Mouse (Mus musculus) T-helper 2 cell (primary cell): Measurements from ENCODE around the gene Gtf2h1.
"Not testable (repeated sequence)": the region's sequence is repeated elsewhere in the genome, so short reads cannot be mapped to it uniquely, and the experiment has no call there.

ENCODE experiments used
- in situ Hi-C: fragments of 300-600 bp; cut with MboI, MseI; formaldehyde crosslinking; loops from one replicate; pipeline ENCODE4 v1.15.1; 2025; ENCODE audit warnings: high pct_unique_total_duplicates

Gtf2h1 gene

DNA sequence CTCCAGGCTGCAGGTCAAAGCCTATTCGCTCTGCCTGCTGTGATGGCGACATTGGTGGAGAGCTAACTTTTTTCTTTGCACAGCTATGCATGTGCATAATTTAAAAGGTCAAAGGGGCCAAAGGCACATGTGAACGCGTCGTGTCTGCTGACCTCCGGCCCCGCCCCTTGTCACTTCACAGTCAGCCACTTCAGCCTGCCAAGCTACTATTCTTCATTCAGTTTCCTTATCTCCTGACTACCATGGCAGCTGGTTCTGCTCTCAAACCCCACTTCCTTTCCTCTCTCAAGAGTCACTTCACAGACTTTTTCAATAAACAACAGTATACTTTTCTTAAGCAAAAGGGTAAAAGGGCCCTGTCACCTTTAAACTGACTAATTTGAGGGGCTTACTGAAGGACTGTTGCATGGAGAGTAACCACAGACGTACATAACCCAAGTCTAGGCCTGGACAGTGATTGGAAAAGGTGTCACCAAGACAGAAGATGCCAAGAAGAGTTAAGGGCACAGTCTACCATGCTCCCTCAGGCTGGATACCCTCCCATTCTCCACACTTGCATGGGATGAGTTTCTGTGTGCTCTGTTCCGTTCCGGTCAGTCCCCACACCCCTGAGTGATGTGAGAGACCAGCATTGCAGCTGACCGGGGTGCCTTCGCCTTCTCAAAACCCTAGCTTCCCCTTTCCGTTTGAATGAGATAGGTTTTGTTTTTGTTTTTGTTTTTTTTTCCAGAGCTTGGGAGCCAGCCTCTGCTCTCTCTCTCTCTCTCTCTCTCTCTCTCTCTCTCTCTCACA, 35.1 kb downstream of the Gtf2h1 start:
- in situ Hi-C loops: no loop called here

DNA sequence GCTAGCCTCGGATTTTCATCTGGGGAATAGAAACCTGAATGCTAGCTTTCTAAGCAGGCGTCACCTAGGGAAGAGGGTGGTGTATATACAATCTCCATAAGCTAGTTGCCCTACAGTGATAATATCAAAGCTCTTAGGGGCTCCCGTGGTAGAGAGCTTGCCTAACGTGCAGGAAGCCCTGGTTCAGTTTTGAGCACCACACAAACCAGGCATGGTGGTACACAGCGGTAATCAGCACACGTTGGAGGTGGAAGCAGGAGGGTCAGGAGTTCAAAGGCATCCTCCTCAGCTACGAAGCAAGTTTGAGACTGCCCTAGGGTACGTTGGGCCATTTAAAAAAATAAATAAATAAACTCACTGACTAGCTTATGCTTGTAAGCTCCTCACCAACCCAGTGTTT, 35.8 kb downstream of the Gtf2h1 start:
- in situ Hi-C loops: no loop called here

- in situ Hi-C loops: not testable (repeated sequence)
Observed at GRCm38 (mm10) chr7:46832112-46832810, 36.4 kb downstream of the Gtf2h1 start.

DNA sequence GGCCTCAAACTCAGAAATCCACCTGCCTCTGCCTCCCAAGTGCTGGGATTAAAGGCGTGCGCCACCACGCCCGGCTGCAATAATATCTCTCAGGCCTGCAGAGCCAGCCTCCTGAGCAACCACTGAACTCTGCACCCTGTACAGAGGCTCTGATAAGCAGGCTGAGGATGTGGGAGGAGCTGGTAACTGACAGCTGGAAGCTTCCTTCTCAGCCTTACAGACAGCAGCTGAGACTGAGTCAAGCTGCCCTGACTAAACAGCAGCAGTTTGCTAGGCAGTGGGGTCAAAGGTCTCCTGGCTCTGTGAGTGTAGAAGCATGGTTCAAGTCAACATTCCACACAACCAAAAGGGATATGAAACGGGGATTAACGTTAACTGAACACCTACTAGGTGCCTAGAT, 37.4 kb downstream of the Gtf2h1 start:
- in situ Hi-C loops: no loop called here

- in situ Hi-C loops: no loop called here
Observed at GRCm38 (mm10) chr7:46833670-46834255, 37.9 kb downstream of the Gtf2h1 start.

DNA sequence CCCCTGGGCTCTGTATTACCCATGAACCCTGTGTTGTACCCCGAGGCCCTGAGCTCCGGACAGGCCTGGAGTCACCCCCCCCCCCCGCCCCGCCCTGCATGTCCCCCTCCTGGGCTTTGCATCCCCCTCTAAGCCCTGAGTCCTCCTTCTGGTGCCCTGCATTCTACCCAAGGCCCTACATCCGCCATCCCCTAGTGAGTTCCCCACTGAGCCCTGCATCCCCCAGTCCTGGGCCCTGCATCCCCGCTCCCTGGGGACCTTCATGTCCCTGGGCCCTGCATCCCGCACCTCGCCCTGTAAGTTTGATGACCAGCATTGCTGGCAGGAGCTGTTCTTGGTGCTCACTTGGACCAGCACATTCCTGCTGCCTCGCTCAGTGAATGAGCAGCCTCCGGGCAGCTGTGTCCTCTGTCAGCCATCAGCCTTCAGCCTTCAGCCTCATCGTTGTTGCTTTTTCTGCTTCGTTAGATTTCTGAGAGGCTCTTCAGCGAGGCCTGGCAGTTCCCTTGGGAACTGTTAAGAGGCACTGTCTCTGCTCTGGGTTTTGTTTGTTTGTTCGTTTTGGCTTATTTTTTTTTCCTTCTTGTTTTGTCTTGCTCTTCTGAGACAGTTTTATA, 39.2 kb downstream of the Gtf2h1 start:
- in situ Hi-C loops: no loop called here

DNA sequence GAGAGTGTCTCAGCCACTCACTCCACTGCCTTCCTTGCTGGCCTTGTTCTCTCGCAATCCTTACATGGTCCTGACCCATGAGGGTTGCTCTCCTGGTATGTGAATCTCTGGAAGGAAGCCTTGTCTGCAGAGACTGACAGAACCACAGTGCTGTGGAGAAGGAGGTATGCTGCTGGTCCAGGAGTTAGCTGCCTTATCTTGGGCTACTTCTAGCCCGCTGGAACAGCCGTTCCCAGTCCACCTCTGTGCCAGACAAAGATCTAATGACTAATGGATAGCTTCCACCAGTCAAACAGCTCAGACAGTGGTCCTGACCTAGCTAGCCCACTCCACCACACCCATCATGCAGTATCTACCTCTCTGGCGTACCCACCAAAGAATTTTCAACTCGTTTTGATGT, 40.5 kb downstream of the Gtf2h1 start:
- in situ Hi-C loops: no loop called here

DNA sequence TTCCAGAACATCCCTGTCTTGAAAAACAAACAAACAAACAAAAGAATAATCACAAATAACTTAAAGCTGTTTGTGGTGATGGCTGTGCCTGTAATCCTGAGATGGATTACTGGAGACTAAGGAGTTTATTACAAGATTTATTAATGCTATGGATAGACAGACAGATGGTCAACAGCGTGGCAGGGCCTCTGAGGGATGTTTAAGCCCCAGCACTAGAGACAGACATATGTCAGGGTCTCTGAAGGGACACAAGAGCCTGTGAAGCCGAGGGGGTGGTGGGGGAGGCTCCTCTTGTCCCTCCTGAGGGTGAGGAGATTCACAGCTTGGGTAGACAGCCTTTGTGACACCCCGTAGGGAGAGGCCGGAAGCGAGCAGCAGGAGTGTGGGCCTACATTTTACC, 41.2 kb downstream of the Gtf2h1 start:
- in situ Hi-C loops: no loop called here

GRCm38 (mm10) chr7:46838104-46838671, 42.3 kb downstream of the Gtf2h1 start:
- in situ Hi-C loops: no loop called here

- in situ Hi-C loops: no loop called here
Observed at GRCm38 (mm10) chr7:46838891-46839302, 43.0 kb downstream of the Gtf2h1 start.

- in situ Hi-C loops: no loop called here
Observed at GRCm38 (mm10) chr7:46839446-46839845, 43.5 kb downstream of the Gtf2h1 start.

- in situ Hi-C loops: no loop called here
Observed at GRCm38 (mm10) chr7:46839861-46840260, 44.0 kb downstream of the Gtf2h1 start.

DNA sequence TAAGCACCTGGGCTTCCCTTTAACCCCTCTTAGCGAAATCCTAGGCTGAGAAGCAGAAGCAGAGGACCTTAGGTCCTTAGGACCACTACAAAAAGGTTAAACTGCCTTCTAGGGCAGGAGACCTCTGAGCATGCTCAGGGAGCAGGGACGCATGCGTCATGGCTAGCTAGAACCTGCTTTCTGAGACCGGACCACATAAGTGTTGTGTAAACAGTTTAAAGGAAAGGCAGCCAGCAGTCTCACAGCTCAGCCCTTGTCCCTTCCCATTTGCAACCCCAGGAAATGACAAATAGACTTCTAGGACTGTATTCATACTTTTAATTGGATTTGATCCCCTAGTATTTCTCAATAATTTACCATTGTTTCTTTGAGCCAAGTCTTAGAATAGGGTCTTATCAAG, 44.4 kb downstream of the Gtf2h1 start:
- in situ Hi-C loops: no loop called here

DNA sequence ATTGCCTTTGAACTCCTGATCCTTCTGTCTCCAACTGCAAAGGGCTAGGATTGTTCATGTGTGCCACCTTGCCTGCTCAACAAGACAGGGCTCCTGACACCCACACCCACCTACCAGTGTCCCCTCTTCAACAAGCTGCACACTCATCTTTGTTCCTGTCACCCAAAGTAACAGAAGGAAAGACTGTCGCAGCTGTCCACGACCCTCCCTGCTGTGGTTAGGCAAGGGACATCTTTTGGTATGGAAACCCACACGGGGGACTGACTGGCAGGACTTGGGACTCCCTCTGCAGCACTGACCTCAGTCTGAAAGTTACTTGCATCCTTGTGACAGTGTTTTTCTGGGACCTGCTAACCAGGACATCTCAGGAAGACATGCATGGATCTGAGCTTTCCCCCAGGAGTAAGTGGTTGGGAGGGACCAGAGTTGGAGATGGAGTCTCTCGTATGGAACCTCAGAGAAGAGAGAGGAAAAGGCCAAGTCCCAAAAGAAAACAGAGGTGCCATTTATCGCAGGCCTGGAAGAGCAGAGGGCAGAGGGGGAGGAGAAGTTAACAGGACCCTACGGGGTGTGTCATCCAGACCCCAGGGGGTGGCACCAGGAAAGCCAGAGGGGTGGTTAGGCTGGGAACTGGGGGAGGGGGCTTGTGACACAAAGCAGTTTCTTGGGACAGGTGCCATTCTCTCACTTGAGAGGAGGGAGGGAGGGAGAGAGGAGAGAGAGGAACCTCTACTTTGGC, 45.1 kb downstream of the Gtf2h1 start, which contains the start of gene Ldha:
Gene Ldha, plus strand, starts transcription at position 689 of the 739 bp plus-strand sequence.
- in situ Hi-C loops: no loop called here

DNA sequence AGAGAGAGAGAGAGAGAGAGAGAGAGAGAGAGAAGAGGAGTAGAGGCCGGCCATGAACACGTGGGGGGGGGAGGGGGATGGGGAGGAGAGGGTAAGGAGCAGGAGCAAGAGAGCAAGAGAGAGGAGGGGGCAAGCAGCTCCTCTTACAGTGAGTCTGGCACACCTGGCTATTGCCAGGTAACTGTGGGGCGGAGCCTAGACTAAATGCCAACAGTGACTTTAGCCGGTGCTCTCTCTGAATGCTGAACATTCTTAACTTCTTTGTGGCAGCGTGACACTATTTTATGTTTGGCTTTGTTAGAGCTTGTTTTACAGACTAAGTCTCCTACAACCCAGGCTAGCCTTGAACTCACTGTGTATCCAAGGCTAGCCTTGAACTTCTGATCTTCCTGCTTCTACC, 46.4 kb downstream of the Gtf2h1 start:
- in situ Hi-C loops: no loop called here

DNA sequence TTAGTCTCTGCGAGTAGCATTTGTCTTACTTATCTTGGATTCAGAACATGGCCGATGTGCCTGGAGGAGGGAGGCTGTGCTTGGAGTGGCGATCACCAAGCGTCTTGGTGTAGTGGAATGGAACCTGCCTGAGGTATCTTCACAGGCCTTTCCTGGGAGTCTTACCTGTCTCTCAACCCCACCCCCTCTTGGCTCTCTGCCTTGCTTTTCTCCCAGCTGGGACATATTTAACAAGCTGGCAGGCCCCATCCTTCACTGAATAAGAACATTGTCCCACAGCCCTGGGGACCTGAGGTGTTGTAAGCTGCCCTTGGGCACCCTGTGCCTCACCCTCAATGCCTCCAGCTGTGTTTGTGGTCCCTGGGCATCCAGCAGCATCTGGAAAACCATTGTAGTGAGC, 47.7 kb downstream of the Gtf2h1 start:
- in situ Hi-C loops: no loop called here

- in situ Hi-C loops: no loop called here
Observed at GRCm38 (mm10) chr7:46845211-46845977, 49.5 kb downstream of the Gtf2h1 start.

- in situ Hi-C loops: no loop called here
Observed at GRCm38 (mm10) chr7:46845978-46846485, 50.1 kb downstream of the Gtf2h1 start.

GRCm38 (mm10) chr7:46846486-46847244, 50.8 kb downstream of the Gtf2h1 start:
- in situ Hi-C loops: no loop called here
